Mouse (Mus musculus): ENCODE data around the gene Gpr119. TPM values are rescaled to one million over a fixed set of nuclear protein-coding genes. Genes with fewer than 3 reads are reported as not detected.

The Gpr119 gene
- polyA plus RNA-seq, 1 experiment from 2014 or later = 0.07 TPM

DNA sequence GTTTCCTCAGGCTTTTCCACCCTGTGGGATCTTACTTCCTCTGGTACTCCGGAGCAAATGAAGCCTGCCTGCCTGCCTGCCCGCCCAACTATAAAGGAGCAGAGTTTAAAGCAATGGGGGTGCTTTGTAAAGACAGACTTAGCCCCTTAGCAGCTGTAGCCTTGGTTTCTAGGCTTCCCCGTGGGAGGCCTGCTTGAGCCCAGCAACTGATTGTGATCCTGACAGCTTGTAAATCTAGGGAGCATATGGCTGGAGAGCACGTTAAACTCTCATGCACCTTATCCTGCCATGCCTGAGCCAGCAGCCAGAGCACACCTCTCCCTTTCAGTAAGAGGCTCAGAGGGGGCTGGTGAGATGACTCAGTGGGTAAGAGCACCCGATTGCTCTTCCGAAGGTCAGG, 7.5 kb downstream of the Gpr119 start:
- WGBS = 38% methylated on average over 6 of the region's 6 CpGs
- H3K27me3 ChIP-seq (replicated peaks; ENCODE audit: control insufficient read depth, insufficient read depth, low read length) = no peaks in the 10 kb centered on the region
- no peak overlapping the region for H3K9ac ChIP-seq (ENCODE audit: low read depth, low read length)
- ATAC-seq (ENCODE audit: low read depth) = no peak
- no peak overlapping the region for H3K4me2 ChIP-seq (ENCODE audit: low read depth, low read length)
- no peaks in the 10 kb centered on the region for H3K36me3 ChIP-seq (ENCODE audit: control insufficient read depth, insufficient read depth, low read length)
- H3K27ac ChIP-seq (replicated peaks; ENCODE audit: low read depth, low read length) = no peak overlapping the region
- no peak for DNase-seq (ENCODE audit: low spot score)
- H3K9me3 ChIP-seq (ENCODE audit: control insufficient read depth, low read length) = no peaks in the 10 kb centered on the region
- no peak overlapping the region for H3K4me3 ChIP-seq (ENCODE audit: low read depth, low read length)
- no peaks in the 10 kb centered on the region for H3K4me1 ChIP-seq (ENCODE audit: control insufficient read depth, insufficient read depth, low read length)

DNA sequence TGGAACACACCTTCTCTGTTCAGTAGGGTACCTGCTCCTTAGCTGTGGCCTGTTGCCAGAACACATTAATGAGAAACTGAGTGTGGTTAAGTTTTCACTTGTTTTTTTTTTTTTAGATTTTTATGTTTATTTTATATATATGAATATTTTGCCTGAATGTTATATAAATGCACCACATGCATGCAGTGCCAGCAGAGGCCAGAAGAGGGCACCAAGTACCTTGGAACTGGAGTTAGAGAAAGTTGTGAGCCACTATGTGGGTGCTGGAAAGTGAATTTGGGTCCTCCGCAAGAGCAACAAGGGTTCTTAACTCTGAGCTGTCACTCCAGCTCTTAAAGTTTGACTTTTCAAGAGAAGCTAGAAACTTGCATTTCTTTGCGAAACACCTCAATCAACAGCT, 30.2 kb downstream of the Gpr119 start:
- DNase-seq (ENCODE audit: low spot score) (no peak), ATAC-seq (ENCODE audit: low read depth) (no peak)
- Histone ChIP-seq H3K9me3 (ENCODE audit: control insufficient read depth, low read length) (no peaks in the 10 kb centered on the region), H3K4me3 (ENCODE audit: low read depth, low read length) (no peak overlapping the region), H3K27me3 (replicated peaks; ENCODE audit: control insufficient read depth, insufficient read depth, low read length) (no peaks in the 10 kb centered on the region), H3K36me3 (ENCODE audit: control insufficient read depth, insufficient read depth, low read length) (no peaks in the 10 kb centered on the region), H3K9ac (ENCODE audit: low read depth, low read length) (no peak overlapping the region), H3K4me1 (ENCODE audit: control insufficient read depth, insufficient read depth, low read length) (no peaks in the 10 kb centered on the region), H3K4me2 (ENCODE audit: low read depth, low read length) (no peak overlapping the region), H3K27ac (replicated peaks; ENCODE audit: low read depth, low read length) (no peak overlapping the region)
- 92% methylated on average over 2 of the region's 2 CpGs for WGBS

GRCm38 (mm10) chrX:48637032-48637431, 37.2 kb downstream of the Gpr119 start:
- WGBS = 51% methylated on average over 2 of the region's 2 CpGs
- ATAC-seq (ENCODE audit: low read depth) (no peak), DNase-seq (ENCODE audit: low spot score) (no peak)
- H3K36me3 ChIP-seq (ENCODE audit: control insufficient read depth, insufficient read depth, low read length) = no peaks in the 10 kb centered on the region
- no peaks in the 10 kb centered on the region for H3K27me3 ChIP-seq (replicated peaks; ENCODE audit: control insufficient read depth, insufficient read depth, low read length)
- H3K9me3 ChIP-seq (ENCODE audit: control insufficient read depth, low read length) = no peaks in the 10 kb centered on the region
- no peaks in the 10 kb centered on the region for H3K4me1 ChIP-seq (ENCODE audit: control insufficient read depth, insufficient read depth, low read length)
- no peak overlapping the region for H3K4me2 ChIP-seq (ENCODE audit: low read depth, low read length)
- H3K4me3 ChIP-seq (ENCODE audit: low read depth, low read length) = no peak overlapping the region
- H3K27ac ChIP-seq (replicated peaks; ENCODE audit: low read depth, low read length) = no peak overlapping the region
- no peak overlapping the region for H3K9ac ChIP-seq (ENCODE audit: low read depth, low read length)

GRCm38 (mm10) chrX:48624054-48624420, 50.2 kb downstream of the Gpr119 start:
- DNase-seq (ENCODE audit: low spot score) (no peak), ATAC-seq (ENCODE audit: low read depth) (no peak; the same call in 1 of the 2 replicates)
- H3K9ac ChIP-seq (ENCODE audit: low read depth, low read length) = peak overlapping the region; percentile 65
- H3K36me3 ChIP-seq (ENCODE audit: control insufficient read depth, insufficient read depth, low read length) = no peaks in the 10 kb centered on the region
- H3K4me2 ChIP-seq (ENCODE audit: low read depth, low read length) = peak overlapping the region; percentile 54
- no peaks in the 10 kb centered on the region for H3K9me3 ChIP-seq (ENCODE audit: control insufficient read depth, low read length)
- H3K4me1 ChIP-seq (ENCODE audit: control insufficient read depth, insufficient read depth, low read length) = no peaks in the 10 kb centered on the region
- H3K27me3 ChIP-seq (replicated peaks; ENCODE audit: control insufficient read depth, insufficient read depth, low read length) = no peaks in the 10 kb centered on the region
- peak overlapping the region; percentile 72; the same call in 1 of the 2 replicates for H3K27ac ChIP-seq (replicated peaks; ENCODE audit: low read depth, low read length)
- peak overlapping the region; percentile 52 for H3K4me3 ChIP-seq (ENCODE audit: low read depth, low read length)
- 17% methylated on average over 9 of the region's 9 CpGs for WGBS

GRCm38 (mm10) chrX:48623379-48624053, 50.8 kb downstream of the Gpr119 start, which contains the start of gene Slc25a14:
Gene Slc25a14, plus strand, starts transcription at chrX:48623413.
- Histone ChIP-seq H3K9me3 (ENCODE audit: control insufficient read depth, low read length) (no peaks in the 10 kb centered on the region), H3K36me3 (ENCODE audit: control insufficient read depth, insufficient read depth, low read length) (no peaks in the 10 kb centered on the region), H3K4me1 (ENCODE audit: control insufficient read depth, insufficient read depth, low read length) (no peaks in the 10 kb centered on the region), H3K9ac (ENCODE audit: low read depth, low read length) (peak within 1 kb of the TSS; percentile 65), H3K27me3 (replicated peaks; ENCODE audit: control insufficient read depth, insufficient read depth, low read length) (no peaks in the 10 kb centered on the region), H3K4me2 (ENCODE audit: low read depth, low read length) (peak within 1 kb of the TSS; percentile 54), H3K27ac (replicated peaks; ENCODE audit: low read depth, low read length) (peak within 1 kb of the TSS; percentile 72), H3K4me3 (ENCODE audit: low read depth, low read length) (peak within 1 kb of the TSS; percentile 52)
- peak; percentile 97 for ATAC-seq (ENCODE audit: low read depth)
- 15% methylated on average over 38 of the region's 38 CpGs for WGBS
- DNase-seq (ENCODE audit: low spot score) = peak; percentile 90

DNA sequence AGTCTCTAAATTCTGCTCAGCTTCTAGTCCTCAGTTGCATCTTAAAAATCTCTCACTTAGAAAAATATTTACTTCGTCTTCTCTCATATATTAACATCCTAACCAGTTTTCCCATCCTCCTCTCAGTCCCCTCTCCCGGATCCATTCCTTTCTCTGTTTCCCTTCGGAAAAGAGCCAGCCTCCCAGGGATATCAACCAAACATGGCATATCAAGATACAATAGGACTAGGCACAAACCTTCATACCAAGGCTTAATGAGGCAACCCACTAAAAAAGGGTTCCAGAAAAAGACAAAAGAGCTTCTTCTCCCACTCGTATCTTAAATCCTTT, 51.3 kb downstream of the Gpr119 start:
- H3K27me3 ChIP-seq (replicated peaks; ENCODE audit: control insufficient read depth, insufficient read depth, low read length) = no peaks in the 10 kb centered on the region
- 20% methylated on average over 4 of the region's 4 CpGs for WGBS
- no peaks in the 10 kb centered on the region for H3K4me1 ChIP-seq (ENCODE audit: control insufficient read depth, insufficient read depth, low read length)
- peak overlapping the region; percentile 54 for H3K4me2 ChIP-seq (ENCODE audit: low read depth, low read length)
- H3K9ac ChIP-seq (ENCODE audit: low read depth, low read length) = peak overlapping the region; percentile 65
- no peaks in the 10 kb centered on the region for H3K9me3 ChIP-seq (ENCODE audit: control insufficient read depth, low read length)
- H3K4me3 ChIP-seq (ENCODE audit: low read depth, low read length) = peak overlapping the region; percentile 52
- H3K27ac ChIP-seq (replicated peaks; ENCODE audit: low read depth, low read length) = peak overlapping the region; percentile 72; the same call in 1 of the 2 replicates
- no peaks in the 10 kb centered on the region for H3K36me3 ChIP-seq (ENCODE audit: control insufficient read depth, insufficient read depth, low read length)
- ATAC-seq (ENCODE audit: low read depth) (no peak), DNase-seq (ENCODE audit: low spot score) (no peak)

Small RNAs within 50 kb of the gene (microRNA-seq; reads per million reads assigned to microRNA genes)
- not detected for gene Gm27828 (ENCODE audit: borderline number of aligned reads)

Other genes starting within 250 kb of the Gpr119 start
- gene Elf4, start 211.3 kb downstream of the Gpr119 start, polyA plus RNA-seq (2014; fragmentation: Nextera tagmentation; extraction: Ambion mirVana) = 11.5 and 12.7 TPM in 2 replicates
- gene Aifm1, start 160.9 kb downstream of the Gpr119 start, polyA plus RNA-seq (2014; fragmentation: Nextera tagmentation; extraction: Ambion mirVana) = 57.4 and 63.5 TPM in 2 replicates
- gene Rab33a, start 155.2 kb downstream of the Gpr119 start, polyA plus RNA-seq (2014; fragmentation: Nextera tagmentation; extraction: Ambion mirVana) = 4.7 and 5.5 TPM in 2 replicates
- gene Zfp280c, start 80.0 kb downstream of the Gpr119 start, polyA plus RNA-seq (2014; fragmentation: Nextera tagmentation; extraction: Ambion mirVana) = 12.4 and 15.3 TPM in 2 replicates
- 13.3 and 15.1 TPM in 2 replicates for gene Slc25a14, start 51.1 kb downstream of the Gpr119 start, polyA plus RNA-seq (2014; fragmentation: Nextera tagmentation; extraction: Ambion mirVana)
- 17.1 and 18.7 TPM in 2 replicates for gene Rbmx2, start 20.5 kb upstream of the Gpr119 start, polyA plus RNA-seq (2014; fragmentation: Nextera tagmentation; extraction: Ambion mirVana)
- not detected in 2 replicates for gene Gm595, start 203.2 kb upstream of the Gpr119 start, polyA plus RNA-seq (2014; fragmentation: Nextera tagmentation; extraction: Ambion mirVana)

Measured in embryonic facial prominence, embryonic 14.5 days (tissue).